Mouse (Mus musculus) kidney, adult 2 months (tissue): ENCODE measurements around the gene Mapk3.

ENCODE experiments used
- CTCF ChIP-seq: fragments of 200-500 bp; conservative IDR thresholded peaks from 2 replicates; pipeline ENCODE4 v1.5.1; 2011; ENCODE audit warnings: low read depth, mild to moderate bottlenecking, control low read depth, low read length, moderate library complexity, mixed read lengths; ENCODE audit not compliant: insufficient read depth, insufficient read length
- POLR2A ChIP-seq: fragments of 200-500 bp; IDR thresholded peaks from one replicate; pipeline ENCODE4 v1.6.1; 2011; ENCODE audit warnings: low read depth, low read length, control low read depth

DNA sequence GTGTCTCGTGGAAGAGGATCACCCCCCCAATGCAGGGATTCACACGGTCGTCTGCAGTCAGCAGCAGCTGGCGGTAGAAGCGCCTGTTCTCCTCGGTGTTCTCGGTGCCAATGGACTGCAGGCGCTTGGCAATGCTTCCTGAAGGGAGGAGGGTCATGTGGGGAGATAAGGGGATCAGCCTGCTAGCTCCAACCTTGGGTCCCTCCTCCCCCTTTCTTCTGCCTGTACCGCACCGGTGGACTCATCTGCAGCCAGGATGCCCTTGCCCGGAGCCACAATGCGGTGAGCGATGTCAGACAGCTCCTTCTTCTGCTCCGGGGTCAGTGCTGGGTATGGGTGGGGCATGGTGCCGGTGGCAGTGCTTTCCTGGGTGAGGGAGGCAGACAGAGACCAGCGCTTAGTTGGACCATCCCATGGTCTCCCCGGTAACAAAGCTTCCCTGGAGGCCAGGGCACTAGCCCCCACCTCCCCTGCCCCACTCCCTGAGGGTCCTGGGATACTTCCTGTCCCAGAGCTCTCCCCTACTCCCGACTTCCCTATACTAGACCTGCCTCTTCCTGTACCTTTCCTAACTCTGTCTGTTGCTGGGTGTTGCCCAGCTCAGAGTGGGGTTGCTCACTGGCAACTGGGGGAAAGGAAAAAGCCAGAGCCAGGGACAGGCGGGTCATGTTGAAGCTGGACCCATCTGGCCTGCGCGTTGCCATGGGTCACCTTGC lies 38.2 kb downstream of the Mapk3 start, which contains the start of gene Fam57b:
- TF ChIP-seq CTCF, result no peak
- TF ChIP-seq POLR2A, result no peak
